Mouse (Mus musculus) intestine, embryonic 14.5 days (tissue): ENCODE measurements around the gene Rpl10-ps3. TPM values are rescaled to one million over a fixed set of nuclear protein-coding genes. Genes with fewer than 3 reads are reported as not detected.

Experiments used
- ATAC-seq: fragments of 200-750 bp; cut with Nextera tagmentation; replicated peaks from 2 replicates; pipeline ENCODE4 v1.8.0; 2017; ENCODE audit warnings: low read depth, moderate number of reproducible peaks, moderate TSS enrichment, moderate library complexity; ENCODE audit not compliant: low FRiP score, low TSS enrichment
- DNase-seq: peaks from one replicate; pipeline ENCODE4 v3.0.0-alpha.2; 2018; ENCODE audit warnings: low spot score
- H3K27ac ChIP-seq: fragments of 300-500 bp; sonication (generic); 2 replicates; pipeline ENCODE4 v1.5.1; 2014; ENCODE audit warnings: low read depth, mild to moderate bottlenecking, control low read depth
- H3K27me3 ChIP-seq: fragments of 300-500 bp; sonication (generic); replicated peaks from 2 replicates; pipeline ENCODE4 v1.6.1; 2014; ENCODE audit warnings: low read length, control low read depth; ENCODE audit not compliant: control insufficient read depth, insufficient read depth
- H3K36me3 ChIP-seq: fragments of 300-500 bp; sonication (generic); 2 replicates; pipeline ENCODE4 v1.6.1; 2014; ENCODE audit warnings: low read length, control low read depth; ENCODE audit not compliant: control insufficient read depth, insufficient read depth
- H3K4me1 ChIP-seq: fragments of 300-500 bp; sonication (generic); replicated peaks from 2 replicates; pipeline ENCODE4 v1.6.1; 2014; ENCODE audit warnings: low read length, control low read depth, mixed read lengths; ENCODE audit not compliant: control insufficient read depth, insufficient read depth
- H3K4me2 ChIP-seq: fragments of 300-500 bp; sonication (generic); 2 replicates; pipeline ENCODE4 v1.6.1; 2014; ENCODE audit warnings: low read length
- H3K4me3 ChIP-seq: fragments of 300-500 bp; sonication (generic); 2 replicates; pipeline ENCODE4 v1.5.1; 2014; ENCODE audit warnings: low read depth, low read length, control low read depth, mixed read lengths
- H3K9ac ChIP-seq: fragments of 300-500 bp; sonication (generic); 2 replicates; pipeline ENCODE4 v1.6.1; 2014; ENCODE audit warnings: mild to moderate bottlenecking, low read length
- H3K9me3 ChIP-seq: fragments of 300-500 bp; sonication (generic); 2 replicates; pipeline ENCODE4 v1.6.1; 2016; ENCODE audit warnings: low read length, control low read depth; ENCODE audit not compliant: control insufficient read depth
- WGBS: fragments of 180-500 bp; shearing (Covaris S2); extraction: QIAGEN DNeasy Blood & Tissue Kit; methylation state at CpG from one replicate; pipeline ENCODE4 v1.1.7; 2014; 5-methylcytosine and 5-hydroxymethylcytosine counted together
- polyA plus RNA-seq: library from polyadenylated mRNA; unstranded; fragments of >200 nt; fragmentation: Nextera tagmentation; extraction: Ambion mirVana; gene quantifications from 2 replicates; pipeline ENCODE4 v1.2.1, GENCODE M21; 2014

Rpl10-ps3 gene
- 354 and 422 TPM in 2 replicates for polyA plus RNA-seq

- WGBS, result 91% methylated on average over 10 of the region's 13 CpGs
- Histone ChIP-seq H3K4me3 (no peak within 1 kb of the TSS), H3K4me1 (no peaks in the 10 kb centered on the region), H3K9me3 (no peaks in the 10 kb centered on the region), H3K9ac (no peak within 1 kb of the TSS), H3K27ac (no peak within 1 kb of the TSS), H3K36me3 (no peaks in the 10 kb centered on the region), H3K27me3 (no peaks in the 10 kb centered on the region), H3K4me2 (no peak within 1 kb of the TSS)
- ATAC-seq, result no peak
- DNase-seq, result no peak
Observed at GRCm38 (mm10) chr9:50344868-50345267, at the start of gene Rpl10-ps3. Gene Rpl10-ps3, minus strand, starts transcription at chr9:50344968.

DNA sequence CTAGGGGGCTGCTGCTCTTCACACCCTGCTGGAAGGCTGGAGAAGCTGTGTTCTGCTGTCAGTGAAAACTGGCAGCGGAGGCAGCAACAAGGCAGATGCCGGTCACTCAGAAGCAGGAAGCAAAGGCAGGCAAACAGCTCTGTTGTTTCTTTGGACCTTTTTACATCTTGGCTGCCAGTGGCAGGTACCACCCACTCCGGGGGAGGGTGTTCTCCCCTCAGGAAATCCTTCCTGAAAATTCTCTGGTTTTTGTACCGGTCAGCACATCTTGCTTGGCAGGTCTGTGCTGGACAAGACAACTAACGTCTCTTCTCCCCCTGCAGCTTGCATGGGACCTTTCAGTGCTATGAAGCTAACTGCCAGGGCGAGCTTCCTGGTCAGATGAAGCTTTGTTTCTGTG lies 30.8 kb upstream of the Rpl10-ps3 start:
- ATAC-seq (no peak), DNase-seq (no peak)
- Histone ChIP-seq H3K9ac (no peak overlapping the region), H3K27ac (no peak overlapping the region), H3K9me3 (no peaks in the 10 kb centered on the region), H3K4me1 (no peaks in the 10 kb centered on the region), H3K27me3 (no peaks in the 10 kb centered on the region), H3K36me3 (no peaks in the 10 kb centered on the region), H3K4me3 (no peak overlapping the region), H3K4me2 (no peak overlapping the region)
- WGBS, result 54% methylated on average over 6 of the region's 6 CpGs

DNA sequence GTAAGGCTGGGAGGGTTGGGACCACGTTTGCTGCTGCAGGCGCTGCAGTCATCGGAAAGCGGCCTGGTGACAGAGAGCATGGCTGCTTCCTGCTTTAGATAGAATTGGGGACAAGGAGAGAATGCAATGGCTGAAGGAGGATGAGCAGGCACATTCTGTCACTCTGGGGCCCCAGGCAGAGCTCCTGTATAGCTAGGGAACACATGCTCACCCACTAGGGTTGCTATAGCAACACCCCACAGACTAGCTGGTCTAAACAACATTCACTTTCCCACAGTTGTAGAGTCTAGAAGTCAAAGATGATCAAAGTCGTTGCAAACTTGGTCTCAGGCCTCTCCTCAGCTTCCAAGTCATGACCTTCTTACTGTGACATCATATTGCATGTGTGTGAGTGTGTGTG lies 29.9 kb upstream of the Rpl10-ps3 start:
- Histone ChIP-seq H3K27ac (no peak overlapping the region), H3K4me3 (no peak overlapping the region), H3K4me1 (no peaks in the 10 kb centered on the region), H3K4me2 (no peak overlapping the region), H3K9me3 (no peaks in the 10 kb centered on the region), H3K27me3 (no peaks in the 10 kb centered on the region), H3K9ac (no peak overlapping the region), H3K36me3 (no peaks in the 10 kb centered on the region)
- 80% methylated on average over 5 of the region's 5 CpGs for whole genome bisulfite sequencing
- no peak for ATAC-seq
- no peak for DNase-seq

GRCm38 (mm10) chr9:50368551-50369297 lies 24.0 kb upstream of the Rpl10-ps3 start:
- Histone ChIP-seq H3K27me3 (no peaks in the 10 kb centered on the region), H3K27ac (no peak overlapping the region), H3K4me3 (no peak overlapping the region), H3K36me3 (no peaks in the 10 kb centered on the region), H3K9me3 (no peaks in the 10 kb centered on the region), H3K4me2 (no peak overlapping the region), H3K4me1 (peaks cover 4% of the 10 kb centered on the region; the same call in 1 of the 2 replicates), H3K9ac (no peak overlapping the region)
- ATAC-seq (no peak), DNase-seq (no peak)
- WGBS, result 85% methylated on average over 8 of the region's 8 CpGs

- DNase-seq (no peak), ATAC-seq (no peak)
- Histone ChIP-seq H3K27ac (no peak overlapping the region), H3K4me1 (peaks cover 4% of the 10 kb centered on the region; the same call in 1 of the 2 replicates), H3K27me3 (no peaks in the 10 kb centered on the region), H3K9ac (no peak overlapping the region), H3K36me3 (no peaks in the 10 kb centered on the region), H3K9me3 (no peaks in the 10 kb centered on the region), H3K4me2 (no peak overlapping the region), H3K4me3 (no peak overlapping the region)
- 48% methylated on average over 11 of the region's 11 CpGs for WGBS
Observed at GRCm38 (mm10) chr9:50365059-50365780, 20.5 kb upstream of the Rpl10-ps3 start.

DNA sequence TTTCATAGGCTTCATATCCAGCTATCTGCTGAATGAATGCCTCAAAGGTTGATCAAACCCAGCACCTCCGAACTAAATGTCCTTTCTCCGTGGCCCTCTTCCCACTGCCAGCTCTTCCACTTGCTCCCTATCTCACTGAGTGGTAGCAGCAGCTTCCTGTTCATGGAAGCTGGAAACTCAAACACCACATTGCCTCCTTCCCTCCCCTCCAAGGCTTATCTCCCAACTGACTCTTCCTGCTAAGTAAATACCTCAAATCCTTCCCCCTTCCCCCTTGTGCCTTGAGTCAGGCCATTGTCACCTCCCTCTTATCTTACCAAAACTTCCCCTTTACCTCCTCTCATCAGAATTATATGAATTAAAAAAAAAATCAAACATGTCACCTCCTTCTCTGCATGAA lies 19.2 kb upstream of the Rpl10-ps3 start:
- WGBS, result 75% methylated on average over 2 of the region's 2 CpGs
- no peak overlapping the region for H3K9ac ChIP-seq

DNA sequence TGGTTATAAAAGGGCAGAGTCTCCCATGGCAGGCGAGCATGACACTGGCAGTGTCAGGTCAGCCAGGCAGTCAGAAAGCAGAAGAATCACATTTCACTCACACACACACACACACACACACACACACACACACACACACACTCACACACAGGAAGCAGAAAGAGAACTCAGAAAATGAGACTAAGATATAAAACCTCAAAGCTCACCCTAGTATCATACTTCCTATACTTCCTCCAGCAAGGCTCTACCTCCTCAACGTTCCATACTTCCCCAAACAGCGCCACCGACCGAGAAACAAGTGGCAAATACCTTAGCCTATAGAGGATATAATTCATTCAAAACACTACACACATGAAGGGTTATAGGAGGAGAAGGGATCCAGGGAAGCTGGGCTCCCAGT lies 18.5 kb upstream of the Rpl10-ps3 start:
- peaks cover 4% of the 10 kb centered on the region; the same call in 1 of the 2 replicates for H3K4me1 ChIP-seq
- H3K9me3 ChIP-seq, result no peaks in the 10 kb centered on the region
- H3K36me3 ChIP-seq, result no peaks in the 10 kb centered on the region
- no peaks in the 10 kb centered on the region for H3K27me3 ChIP-seq
- DNase-seq (no peak), ATAC-seq (no peak)
- no peak overlapping the region for H3K4me2 ChIP-seq
- no peak overlapping the region for H3K4me3 ChIP-seq
- H3K9ac ChIP-seq, result no peak overlapping the region
- 70% methylated on average over 5 of the region's 5 CpGs for WGBS
- no peak overlapping the region for H3K27ac ChIP-seq

More for the DNA sequence above, 19.2 kb upstream of the Rpl10-ps3 start:
- no peak for DNase-seq
- no peak overlapping the region for H3K4me2 ChIP-seq
- no peak overlapping the region for H3K4me3 ChIP-seq
- H3K4me1 ChIP-seq, result peaks cover 4% of the 10 kb centered on the region; the same call in 1 of the 2 replicates
- H3K27ac ChIP-seq, result no peak overlapping the region
- no peaks in the 10 kb centered on the region for H3K36me3 ChIP-seq
- no peaks in the 10 kb centered on the region for H3K27me3 ChIP-seq
- no peak for ATAC-seq
- no peaks in the 10 kb centered on the region for H3K9me3 ChIP-seq

DNA sequence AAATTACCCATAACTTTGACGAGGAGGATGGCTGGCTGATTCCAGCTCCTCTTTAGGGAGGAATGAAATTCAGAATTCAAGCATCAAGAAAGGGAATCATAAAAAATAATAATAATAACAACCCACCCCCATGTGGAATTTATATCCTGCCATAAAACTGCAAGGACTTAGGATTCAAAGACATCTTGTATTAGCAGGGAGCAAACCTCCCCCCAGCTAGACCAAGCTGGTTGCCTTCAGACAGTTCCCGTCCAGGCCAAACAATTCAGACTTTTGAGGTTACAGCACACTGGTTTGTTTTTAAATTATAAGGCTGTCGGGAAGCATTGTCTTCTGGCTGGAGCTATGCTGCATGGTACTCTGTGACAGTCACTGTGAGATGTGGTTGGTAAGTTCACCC lies 17.8 kb upstream of the Rpl10-ps3 start:
- Histone ChIP-seq H3K4me2 (no peak overlapping the region), H3K4me1 (peaks cover 4% of the 10 kb centered on the region; the same call in 1 of the 2 replicates), H3K4me3 (no peak overlapping the region), H3K9ac (no peak overlapping the region), H3K9me3 (no peaks in the 10 kb centered on the region), H3K27ac (no peak overlapping the region), H3K27me3 (no peaks in the 10 kb centered on the region), H3K36me3 (no peaks in the 10 kb centered on the region)
- no peak for DNase-seq
- 43% methylated on average over 3 of the region's 3 CpGs for WGBS
- ATAC-seq, result no peak
